Mouse (Mus musculus) embryonic facial prominence, embryonic 14.5 days (tissue): ENCODE results near the gene Faim. TPM values are rescaled to one million over a fixed set of nuclear protein-coding genes. Genes with fewer than 3 reads are reported as not detected.

ENCODE experiments used
- ATAC-seq: fragments of 200-750 bp; cut with Nextera tagmentation; 2 replicates; pipeline ENCODE4 v1.8.0; 2017; ENCODE audit warnings: low read depth, moderate number of reproducible peaks, moderate TSS enrichment
- DNase-seq: peaks from one replicate; pipeline ENCODE4 v3.0.0-alpha.2; 2015; ENCODE audit warnings: low spot score
- H3K27ac ChIP-seq: fragments of 300-500 bp; sonication (generic); replicated peaks from 2 replicates; pipeline ENCODE4 v1.5.1; 2014; ENCODE audit warnings: low read depth, mild to moderate bottlenecking, low read length, moderate library complexity
- H3K27me3 ChIP-seq: fragments of 300-500 bp; sonication (generic); replicated peaks from 2 replicates; pipeline ENCODE4 v1.6.1; 2014; ENCODE audit warnings: low read length; ENCODE audit not compliant: control insufficient read depth, insufficient read depth
- H3K36me3 ChIP-seq: fragments of 300-500 bp; sonication (generic); 2 replicates; pipeline ENCODE4 v1.6.1; 2014; ENCODE audit warnings: low read length, mixed read lengths; ENCODE audit not compliant: control insufficient read depth, insufficient read depth
- H3K4me1 ChIP-seq: fragments of 300-500 bp; sonication (generic); 2 replicates; pipeline ENCODE4 v1.6.1; 2014; ENCODE audit warnings: antibody characterized with exemption, low read length; ENCODE audit not compliant: control insufficient read depth, insufficient read depth
- H3K4me2 ChIP-seq: fragments of 300-500 bp; sonication (generic); 2 replicates; pipeline ENCODE4 v1.6.1; 2014; ENCODE audit warnings: low read depth, mild to moderate bottlenecking, low read length, moderate library complexity, mixed read lengths
- H3K4me3 ChIP-seq: fragments of 300-500 bp; sonication (generic); 2 replicates; pipeline ENCODE4 v1.5.1; 2014; ENCODE audit warnings: low read depth, mild to moderate bottlenecking, low read length
- H3K9ac ChIP-seq: fragments of 300-500 bp; sonication (generic); 2 replicates; pipeline ENCODE4 v1.6.1; 2014; ENCODE audit warnings: low read depth, mild to moderate bottlenecking, low read length, moderate library complexity, mixed read lengths
- H3K9me3 ChIP-seq: fragments of 300-500 bp; sonication (generic); 2 replicates; pipeline ENCODE4 v1.6.1; 2016; ENCODE audit warnings: low read length; ENCODE audit not compliant: control insufficient read depth
- WGBS: fragments of 180-500 bp; shearing (Covaris S2); extraction: QIAGEN DNeasy Blood & Tissue Kit; methylation state at CpG from one replicate; pipeline ENCODE4 v1.1.7; 2014; 5-methylcytosine and 5-hydroxymethylcytosine counted together
- polyA plus RNA-seq: library from polyadenylated mRNA; unstranded; fragments of >200 nt; fragmentation: Nextera tagmentation; extraction: Ambion mirVana; gene quantifications from 2 replicates; pipeline ENCODE4 v1.2.1, GENCODE M21; 2014

Faim gene
- polyA plus RNA-seq, 1 experiment from 2014 or later, result 39.7 TPM

DNA sequence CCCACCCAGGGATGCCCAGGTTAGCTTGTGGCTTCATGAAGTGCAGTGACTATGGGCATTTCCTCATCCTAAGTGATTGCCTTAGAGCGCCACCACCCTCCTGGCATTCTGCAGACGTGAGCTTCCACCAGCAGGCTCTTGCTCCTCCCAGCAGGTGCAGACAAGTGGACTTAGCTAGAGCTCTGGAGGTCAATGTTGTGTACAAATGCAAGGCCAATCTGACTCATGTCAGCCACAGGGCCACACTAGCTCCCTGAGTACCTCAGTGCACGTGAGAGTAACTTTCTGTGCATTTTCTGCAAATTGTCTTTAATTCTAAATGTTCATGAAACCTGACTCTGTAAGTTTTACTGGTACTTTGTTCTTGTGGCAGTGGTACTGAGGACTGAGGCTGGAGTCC is 30.1 kb downstream of the Faim start:
- DNase-seq, result no peak
- WGBS, result 63% methylated on average over 3 of the region's 3 CpGs
- no peak for ATAC-seq
- H3K4me2 ChIP-seq, result no peak overlapping the region
- no peak overlapping the region for H3K4me3 ChIP-seq
- no peaks in the 10 kb centered on the region for H3K36me3 ChIP-seq
- H3K27ac ChIP-seq, result no peak overlapping the region
- H3K9ac ChIP-seq, result no peak overlapping the region
- no peaks in the 10 kb centered on the region for H3K4me1 ChIP-seq
- H3K9me3 ChIP-seq, result no peaks in the 10 kb centered on the region
- no peaks in the 10 kb centered on the region for H3K27me3 ChIP-seq

DNA sequence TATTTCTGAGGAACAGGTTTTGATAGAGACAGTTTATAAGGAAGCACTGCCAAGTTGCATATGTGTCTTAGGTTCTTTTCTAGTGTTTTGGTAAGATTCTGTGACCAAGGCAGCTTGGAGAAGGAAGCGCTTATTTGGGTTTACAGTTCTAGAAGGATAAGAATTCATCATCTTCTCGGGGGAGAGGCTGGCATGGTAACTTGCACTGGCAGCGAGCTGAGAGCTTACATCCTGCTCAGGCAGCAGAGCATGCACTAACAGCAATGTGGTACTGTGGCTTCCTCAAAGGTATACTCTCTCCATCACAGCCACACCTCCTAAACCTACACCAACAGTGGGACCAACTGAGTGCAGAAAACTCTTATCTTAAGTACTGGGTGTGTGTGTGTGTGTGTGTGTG is 30.6 kb downstream of the Faim start:
- H3K27me3 ChIP-seq, result no peaks in the 10 kb centered on the region
- H3K9me3 ChIP-seq, result no peaks in the 10 kb centered on the region
- no peaks in the 10 kb centered on the region for H3K36me3 ChIP-seq
- H3K27ac ChIP-seq, result no peak overlapping the region
- H3K4me2 ChIP-seq, result no peak overlapping the region
- DNase-seq, result no peak
- no peak overlapping the region for H3K9ac ChIP-seq
- WGBS, result 79% methylated on average over 3 of the region's 3 CpGs
- no peaks in the 10 kb centered on the region for H3K4me1 ChIP-seq
- ATAC-seq, result no peak
- H3K4me3 ChIP-seq, result no peak overlapping the region

DNA sequence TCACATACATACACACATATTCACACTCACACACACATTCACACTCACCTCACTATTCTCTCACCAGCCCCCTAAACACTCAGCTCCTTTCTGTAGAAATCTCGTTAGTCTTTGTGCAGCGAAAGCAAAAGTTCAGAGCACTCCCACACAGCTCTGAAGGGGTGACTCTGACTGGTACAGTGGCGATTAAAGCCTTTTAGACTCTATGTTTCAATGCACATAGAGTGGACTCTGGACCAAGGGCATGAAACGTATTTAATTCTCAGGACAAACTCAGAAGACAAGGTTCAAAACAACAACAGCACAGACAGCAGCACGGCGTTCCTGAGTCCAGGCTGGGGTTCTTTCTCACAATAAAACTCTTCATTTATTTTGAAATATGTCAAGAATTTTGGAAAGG is 31.5 kb downstream of the Faim start:
- DNase-seq, result no peak
- Histone ChIP-seq H3K27ac (no peak overlapping the region), H3K4me3 (no peak overlapping the region), H3K36me3 (no peaks in the 10 kb centered on the region), H3K27me3 (no peaks in the 10 kb centered on the region), H3K4me1 (no peaks in the 10 kb centered on the region), H3K9me3 (no peaks in the 10 kb centered on the region), H3K9ac (no peak overlapping the region), H3K4me2 (no peak overlapping the region)
- WGBS, result 82% methylated on average over 6 of the region's 6 CpGs
- no peak for ATAC-seq

DNA sequence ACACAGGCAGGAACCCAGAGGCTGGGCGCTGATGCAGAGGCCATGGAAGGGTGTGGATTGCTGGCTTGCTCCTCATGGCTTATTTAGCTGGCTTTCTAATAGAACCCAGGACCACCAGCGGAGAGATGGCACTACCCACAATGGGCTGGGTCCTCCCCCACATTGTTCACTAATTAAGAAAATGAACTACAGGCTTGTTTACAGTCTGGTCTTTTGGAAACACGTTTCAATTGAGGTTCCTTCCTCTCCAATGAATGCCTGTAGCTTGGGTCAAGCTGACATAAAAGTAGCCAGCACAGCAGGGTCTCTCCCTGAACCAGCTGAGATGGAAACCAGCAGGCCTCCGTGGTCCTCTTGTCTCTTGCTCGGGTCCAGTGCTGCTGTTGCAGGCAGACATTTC is 35.0 kb downstream of the Faim start:
- H3K9ac ChIP-seq, result no peak overlapping the region
- peak; percentile 12 for DNase-seq
- no peaks in the 10 kb centered on the region for H3K9me3 ChIP-seq
- H3K36me3 ChIP-seq, result no peaks in the 10 kb centered on the region
- H3K4me3 ChIP-seq, result no peak overlapping the region
- ATAC-seq, result peak; percentile 15; the same call in 1 of the 2 replicates
- WGBS, result 45% methylated on average over 5 of the region's 5 CpGs
- no peak overlapping the region for H3K27ac ChIP-seq
- H3K27me3 ChIP-seq, result no peaks in the 10 kb centered on the region
- H3K4me2 ChIP-seq, result no peak overlapping the region
- H3K4me1 ChIP-seq, result no peaks in the 10 kb centered on the region

DNA sequence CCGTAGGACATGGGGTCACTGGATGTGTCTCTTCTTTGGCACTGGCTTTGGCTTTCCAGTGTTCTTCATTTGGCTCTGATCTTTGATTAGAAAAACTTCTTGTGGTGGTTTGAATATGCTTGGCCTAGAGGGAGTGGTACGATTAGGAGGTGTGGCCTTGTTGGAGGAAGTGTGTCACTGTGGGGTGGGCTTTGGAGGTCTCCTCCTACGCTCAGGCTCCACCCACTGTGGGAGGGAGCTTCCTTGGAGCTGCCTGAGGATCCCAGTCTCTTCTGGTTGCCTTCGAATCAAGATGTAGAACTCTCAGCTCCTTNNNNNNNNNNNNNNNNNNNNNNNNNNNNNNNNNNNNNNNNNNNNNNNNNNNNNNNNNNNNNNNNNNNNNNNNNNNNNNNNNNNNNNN is 35.6 kb downstream of the Faim start:
- no peak overlapping the region for H3K9ac ChIP-seq
- 87% methylated on average over 4 of the region's 4 CpGs for WGBS
- H3K27ac ChIP-seq, result no peak overlapping the region
- H3K4me1 ChIP-seq, result no peaks in the 10 kb centered on the region
- no peak for ATAC-seq
- H3K36me3 ChIP-seq, result no peaks in the 10 kb centered on the region
- no peak overlapping the region for H3K4me2 ChIP-seq
- no peak overlapping the region for H3K4me3 ChIP-seq
- H3K27me3 ChIP-seq, result no peaks in the 10 kb centered on the region
- no peak for DNase-seq
- no peaks in the 10 kb centered on the region for H3K9me3 ChIP-seq

DNA sequence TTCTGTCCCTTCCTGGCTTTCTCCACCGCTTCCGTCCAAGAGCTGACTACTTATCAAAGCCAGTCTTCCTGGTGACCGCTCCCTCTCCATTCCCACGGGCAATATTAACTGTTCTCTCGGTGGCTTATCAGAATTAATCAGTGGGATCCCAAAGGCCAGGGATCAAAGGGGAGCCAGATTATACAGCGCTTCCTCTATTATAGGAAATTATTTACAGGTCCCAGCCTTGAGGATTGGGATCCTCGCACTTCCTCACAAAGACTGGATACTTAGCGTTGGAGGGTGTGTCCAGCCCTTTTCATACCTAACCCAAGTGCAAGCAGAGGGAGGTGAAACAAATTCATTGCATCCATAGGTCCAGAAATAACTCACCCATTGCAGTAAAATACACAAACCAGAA is 45.9 kb downstream of the Faim start:
- no peak overlapping the region for H3K9ac ChIP-seq
- H3K4me1 ChIP-seq, result no peaks in the 10 kb centered on the region
- no peaks in the 10 kb centered on the region for H3K27me3 ChIP-seq
- ATAC-seq (no peak), DNase-seq (no peak)
- H3K27ac ChIP-seq, result no peak overlapping the region
- no peak overlapping the region for H3K4me2 ChIP-seq
- H3K9me3 ChIP-seq, result no peaks in the 10 kb centered on the region
- no peaks in the 10 kb centered on the region for H3K36me3 ChIP-seq
- WGBS, result 81% methylated on average over 8 of the region's 8 CpGs
- no peak overlapping the region for H3K4me3 ChIP-seq

DNA sequence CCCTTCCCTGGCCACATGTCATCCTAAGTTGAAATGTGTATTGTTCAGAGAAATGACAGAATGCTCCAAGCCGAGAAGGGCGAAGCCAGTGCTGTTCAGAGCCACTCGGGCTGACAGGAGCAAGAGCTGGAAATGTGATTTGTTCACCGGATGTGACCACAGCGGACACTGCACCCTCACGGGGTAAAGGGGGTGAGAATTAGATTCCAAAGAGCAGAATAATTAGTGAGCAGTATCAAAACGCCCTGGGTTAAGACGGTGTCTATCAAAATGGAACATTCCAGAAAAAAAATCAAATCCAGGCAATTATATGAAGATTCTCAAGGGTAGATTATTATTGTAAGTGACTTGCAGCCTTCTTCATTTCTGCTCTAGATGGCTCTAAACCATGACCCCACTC is 47.9 kb downstream of the Faim start:
- DNase-seq (no peak), ATAC-seq (no peak)
- Histone ChIP-seq H3K9me3 (no peaks in the 10 kb centered on the region), H3K4me2 (no peak overlapping the region), H3K9ac (no peak overlapping the region), H3K27ac (no peak overlapping the region), H3K4me1 (no peaks in the 10 kb centered on the region), H3K36me3 (0 out of 2 replicates have a peak, but pooled peaks cover 3% of the 10 kb centered on the region), H3K27me3 (no peaks in the 10 kb centered on the region), H3K4me3 (no peak overlapping the region)
- WGBS, result 83% methylated on average over 8 of the region's 8 CpGs

DNA sequence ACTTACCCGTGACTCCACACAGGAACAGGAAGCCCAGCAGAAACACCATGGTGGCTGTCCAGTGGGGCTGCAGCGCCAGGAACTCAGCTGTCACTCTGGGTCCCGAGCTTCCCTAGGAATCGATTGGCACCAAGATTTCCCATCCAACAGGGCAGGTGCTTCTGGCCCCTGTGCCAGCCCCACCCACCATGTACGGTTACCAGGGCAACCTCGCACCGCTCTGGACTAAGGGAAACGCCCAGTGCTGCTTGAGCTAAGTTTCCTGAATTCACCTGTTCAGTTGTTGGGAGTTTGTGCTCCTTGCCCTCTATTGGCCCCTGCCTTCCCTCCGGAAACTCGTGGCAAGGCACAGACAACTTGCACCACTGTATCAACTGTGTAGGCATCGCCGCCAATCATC is 49.4 kb downstream of the Faim start, which contains the start of gene Gm1123:
Gene Gm1123 (minus strand): TSS at position 141 of the 400 bp plus-strand sequence.
- DNase-seq (no peak), ATAC-seq (no peak)
- H3K4me3 ChIP-seq, result no peak within 1 kb of the TSS
- 0 out of 2 replicates have a peak, but pooled peaks cover 12% of the 10 kb centered on the region for H3K36me3 ChIP-seq
- no peaks in the 10 kb centered on the region for H3K27me3 ChIP-seq
- H3K9me3 ChIP-seq, result no peaks in the 10 kb centered on the region
- no peak within 1 kb of the TSS for H3K4me2 ChIP-seq
- no peak within 1 kb of the TSS for H3K27ac ChIP-seq
- H3K9ac ChIP-seq, result no peak within 1 kb of the TSS
- WGBS, result 81% methylated on average over 10 of the region's 12 CpGs
- no peaks in the 10 kb centered on the region for H3K4me1 ChIP-seq

DNA sequence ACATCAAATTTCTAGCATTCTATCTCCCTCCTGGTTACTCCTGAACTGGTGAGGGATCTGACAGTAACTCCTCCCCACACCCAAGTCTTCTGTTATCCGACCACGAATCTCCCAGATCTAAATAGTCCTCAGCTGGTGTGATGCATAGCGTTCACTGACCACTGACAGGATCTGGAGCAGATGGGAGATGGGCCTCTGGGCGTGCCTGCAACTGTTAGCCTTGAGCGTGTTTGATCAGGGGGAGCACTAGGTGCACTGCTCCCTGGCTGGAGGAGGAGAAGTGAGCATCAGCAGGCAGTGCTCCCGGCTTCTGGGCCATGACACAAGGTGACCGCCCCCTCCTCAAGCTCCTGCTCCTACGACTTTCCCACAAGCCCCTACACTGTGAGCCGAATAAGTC is 55.8 kb downstream of the Faim start:
- no peaks in the 10 kb centered on the region for H3K9me3 ChIP-seq
- no peak overlapping the region for H3K27ac ChIP-seq
- DNase-seq (no peak), ATAC-seq (no peak)
- no peak overlapping the region for H3K4me3 ChIP-seq
- no peak overlapping the region for H3K9ac ChIP-seq
- H3K4me2 ChIP-seq, result no peak overlapping the region
- H3K36me3 ChIP-seq, result peaks cover 19% of the 10 kb centered on the region; the same call in 1 of the 2 replicates
- no peaks in the 10 kb centered on the region for H3K27me3 ChIP-seq
- no peaks in the 10 kb centered on the region for H3K4me1 ChIP-seq
- 71% methylated on average over 9 of the region's 9 CpGs for WGBS
